Mouse (Mus musculus) mature B cell (primary cell): ENCODE data around the gene Epb41l2.

Source experiments
- in situ Hi-C: fragments of 300-500 bp; cut with MboI; formaldehyde crosslinking; loops from 2 replicates; pipeline ENCODE4 v1.14.3; 2019

The Epb41l2 gene

DNA sequence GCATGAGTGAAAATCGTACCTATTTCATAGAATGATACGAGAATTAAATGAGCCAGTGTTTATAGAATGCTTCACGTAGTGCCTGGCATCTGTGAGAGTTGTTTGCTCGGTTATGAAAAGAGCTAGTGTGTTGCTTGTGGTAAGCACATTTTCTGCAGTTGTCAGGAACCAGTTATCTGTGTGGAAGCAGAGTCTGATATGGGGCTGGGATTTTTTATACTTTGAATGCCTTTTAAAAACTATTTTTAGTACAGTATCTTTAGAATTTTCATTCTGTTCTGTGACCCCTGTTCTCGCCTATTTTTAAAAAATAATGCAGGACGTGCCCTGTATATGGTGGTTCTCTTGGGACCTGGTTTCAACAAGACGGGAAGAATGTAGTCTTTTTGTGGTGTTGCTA is 6.1 kb downstream of the Epb41l2 start:
- in situ Hi-C loops: no loop called here

DNA sequence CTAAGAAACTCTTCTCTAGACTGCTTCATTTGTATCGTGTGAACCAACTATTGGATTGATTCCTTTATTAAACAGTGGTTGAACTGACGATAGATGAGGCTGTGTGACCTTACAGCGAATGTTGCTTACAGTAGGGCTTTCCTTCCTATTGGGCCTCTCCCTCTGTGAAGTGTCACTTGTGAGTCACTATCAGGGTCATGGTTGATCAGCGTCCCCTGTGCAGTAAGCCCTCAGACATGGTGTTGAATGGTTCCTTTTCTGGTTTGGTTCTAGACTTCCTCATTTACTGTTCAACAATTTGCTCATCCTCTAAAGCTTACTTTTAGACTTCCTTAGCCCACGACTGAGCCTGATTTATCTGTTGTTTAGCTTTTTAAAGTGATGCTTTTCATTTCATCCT is 7.1 kb downstream of the Epb41l2 start:
- in situ Hi-C loops: no loop called here

GRCm38 (mm10) chr10:25368928-25369327 is 9.3 kb downstream of the Epb41l2 start:
- in situ Hi-C loops: no loop called here

DNA sequence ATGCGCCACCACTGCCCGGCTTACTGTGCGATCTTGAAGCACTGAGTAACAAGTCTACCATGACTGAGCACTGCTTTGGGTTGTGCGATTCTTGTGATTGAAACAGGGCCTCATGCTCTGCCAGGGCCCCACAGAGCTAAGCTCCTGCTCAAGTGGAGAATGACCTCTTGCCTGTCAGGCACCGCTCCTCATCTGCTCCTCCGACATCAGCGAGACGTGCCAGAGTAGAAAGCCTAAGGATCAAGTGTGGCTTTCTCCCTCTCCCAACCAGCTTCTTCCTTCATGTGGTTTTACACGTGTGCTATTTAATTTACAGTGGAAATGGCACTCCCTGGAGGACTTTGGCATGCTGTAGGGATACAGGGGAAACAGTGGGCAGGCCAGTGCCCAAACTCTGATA is 10.1 kb downstream of the Epb41l2 start:
- in situ Hi-C loops: no loop called here

- in situ Hi-C loops: no loop called here
Measured at GRCm38 (mm10) chr10:25371336-25371735, 11.7 kb downstream of the Epb41l2 start.

DNA sequence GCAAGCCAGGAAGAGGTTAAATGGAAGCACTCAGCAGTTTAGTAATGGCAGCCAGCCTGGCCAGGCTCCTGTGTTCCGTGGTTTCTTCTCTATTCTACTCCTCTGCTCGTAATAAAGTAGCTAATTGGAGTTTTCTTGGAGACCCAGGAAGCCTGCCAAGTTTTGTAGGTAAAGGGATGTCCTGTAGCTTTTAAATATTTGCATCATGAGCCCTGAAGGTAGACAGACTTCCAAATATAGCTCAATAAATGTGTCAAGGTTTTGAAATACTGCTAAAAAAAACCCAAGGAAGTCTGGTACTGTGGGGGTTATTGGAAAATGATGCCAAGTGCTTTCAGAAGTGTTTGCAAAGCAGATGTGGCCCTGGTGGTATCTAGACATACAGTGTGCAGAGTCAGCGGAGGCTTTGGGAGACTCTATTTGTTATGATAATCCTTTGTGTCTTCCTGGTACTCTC is 12.3 kb downstream of the Epb41l2 start:
- in situ Hi-C loops: no loop called here

GRCm38 (mm10) chr10:25372510-25373148 is 13.0 kb downstream of the Epb41l2 start:
- in situ Hi-C loops: no loop called here

GRCm38 (mm10) chr10:25375036-25375435 is 15.4 kb downstream of the Epb41l2 start:
- in situ Hi-C loops: no loop called here

- in situ Hi-C loops: no loop called here
Measured at GRCm38 (mm10) chr10:25380746-25381481, 21.3 kb downstream of the Epb41l2 start.

GRCm38 (mm10) chr10:25381951-25382350 is 22.4 kb downstream of the Epb41l2 start:
- in situ Hi-C loops: no loop called here

DNA sequence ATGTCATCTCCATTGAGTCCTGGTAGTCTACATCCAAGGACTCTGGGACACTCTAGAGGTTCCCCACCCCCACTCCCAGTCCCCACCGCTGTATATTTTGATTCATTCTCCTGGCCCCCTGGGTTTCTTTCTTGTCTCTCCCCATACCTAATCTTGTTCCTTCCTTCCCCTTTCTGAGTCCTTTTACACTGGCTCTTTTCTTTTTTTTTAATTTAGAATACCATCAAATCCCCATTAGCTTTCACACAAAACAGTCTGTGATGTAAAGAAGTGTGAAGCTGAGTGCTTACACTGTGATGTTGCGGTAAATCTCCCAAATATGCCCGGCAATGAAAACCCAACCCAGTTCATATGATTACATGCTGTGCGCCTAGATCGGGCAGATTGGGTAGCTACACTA is 23.6 kb downstream of the Epb41l2 start:
- in situ Hi-C loops: no loop called here

DNA sequence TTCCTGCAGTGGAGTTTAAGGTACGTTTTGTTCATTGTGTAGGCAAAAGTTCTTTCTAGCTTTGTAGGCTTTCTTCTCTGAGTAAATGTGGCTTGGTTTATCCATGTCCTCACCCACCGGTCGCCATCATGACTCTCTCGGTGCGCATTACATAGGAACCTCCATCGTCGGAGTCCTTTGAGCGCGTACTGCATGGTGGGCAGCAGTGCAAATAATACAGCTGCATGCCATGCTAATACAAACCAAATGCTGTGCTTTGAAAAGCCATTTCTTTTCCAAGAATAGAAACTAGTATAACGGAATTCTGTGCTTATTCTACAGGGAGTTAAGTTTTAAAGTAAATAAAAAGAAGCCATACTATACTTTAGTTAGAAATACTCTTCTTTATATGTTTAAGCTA is 24.8 kb downstream of the Epb41l2 start:
- in situ Hi-C loops: no loop called here

DNA sequence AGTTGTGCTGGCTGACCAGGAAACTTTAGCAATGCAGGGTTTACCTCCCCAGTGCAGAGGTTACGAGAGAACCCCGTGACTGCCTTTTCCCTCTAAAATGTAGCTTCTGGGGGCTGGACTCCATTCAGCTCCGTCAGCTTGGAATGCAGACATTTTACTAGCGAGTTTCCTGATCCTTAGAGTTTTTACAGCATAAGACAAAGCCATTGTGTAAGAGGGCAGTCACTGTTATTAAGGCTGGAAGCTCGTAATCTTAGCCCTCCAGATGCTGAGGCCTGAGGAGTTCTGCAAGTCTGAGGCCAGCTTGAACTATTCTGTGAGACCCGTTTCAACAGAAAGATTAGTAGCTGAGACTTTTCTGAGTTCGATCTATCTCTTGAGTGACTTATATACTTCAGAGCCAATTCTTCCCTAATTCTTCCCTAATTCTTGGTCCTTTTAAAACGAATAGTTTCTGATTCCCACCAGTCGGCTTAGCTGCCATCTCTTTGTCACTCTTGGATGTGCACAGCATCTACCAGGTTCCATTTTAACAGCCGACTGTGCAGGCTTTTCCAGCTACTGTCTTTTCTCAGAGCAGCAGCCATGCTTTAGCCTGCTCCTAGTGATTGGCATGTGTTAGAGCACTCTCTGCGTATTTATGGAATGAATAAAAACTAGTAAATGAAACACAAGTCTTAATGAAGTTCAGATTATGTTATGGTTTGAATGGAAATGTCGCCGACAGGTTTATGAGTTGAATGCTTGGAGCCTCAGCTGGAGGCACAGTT is 26.4 kb downstream of the Epb41l2 start:
- in situ Hi-C loops: no loop called here

DNA sequence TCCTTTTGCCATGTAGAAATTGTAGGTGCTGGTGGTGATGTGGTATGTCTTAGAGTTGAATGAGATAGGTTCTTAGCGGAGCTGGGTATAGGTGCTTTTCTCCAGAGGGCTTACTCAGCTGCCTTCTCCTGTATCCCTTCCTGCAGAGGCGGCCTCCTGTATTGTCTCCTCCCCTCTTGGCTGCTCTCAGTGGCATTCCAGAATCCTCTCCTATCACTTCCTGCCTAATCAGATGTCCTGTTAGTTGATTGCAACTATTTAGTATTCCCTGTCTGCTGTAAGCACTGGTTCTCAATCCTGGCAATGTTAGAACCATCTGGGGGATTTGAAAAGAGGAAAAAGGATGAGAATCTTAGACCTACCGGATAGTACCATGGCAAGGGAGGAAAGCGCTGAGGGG is 27.3 kb downstream of the Epb41l2 start:
- in situ Hi-C loops: no loop called here

GRCm38 (mm10) chr10:25387268-25387667 is 27.7 kb downstream of the Epb41l2 start:
- in situ Hi-C loops: no loop called here

DNA sequence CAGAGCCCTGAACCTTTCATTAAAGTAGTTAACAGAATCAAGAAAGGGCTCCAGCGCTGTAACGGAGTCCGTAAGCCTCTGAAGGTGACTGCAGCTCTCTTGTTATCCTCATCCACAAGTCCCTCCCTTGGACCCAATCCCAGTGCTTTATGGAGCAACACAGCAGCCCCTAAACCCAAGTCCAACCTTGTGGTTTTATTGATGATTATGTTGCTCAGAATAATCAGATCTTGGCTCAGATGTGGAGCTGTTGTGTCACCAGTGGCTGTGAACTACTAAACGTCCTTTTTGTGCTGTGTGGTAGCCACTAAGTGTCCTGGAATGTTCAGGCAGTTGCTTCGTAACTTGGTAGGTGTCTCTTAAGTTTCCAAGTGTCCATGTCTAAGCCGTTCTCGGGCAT is 33.2 kb downstream of the Epb41l2 start:
- in situ Hi-C loops: no loop called here

DNA sequence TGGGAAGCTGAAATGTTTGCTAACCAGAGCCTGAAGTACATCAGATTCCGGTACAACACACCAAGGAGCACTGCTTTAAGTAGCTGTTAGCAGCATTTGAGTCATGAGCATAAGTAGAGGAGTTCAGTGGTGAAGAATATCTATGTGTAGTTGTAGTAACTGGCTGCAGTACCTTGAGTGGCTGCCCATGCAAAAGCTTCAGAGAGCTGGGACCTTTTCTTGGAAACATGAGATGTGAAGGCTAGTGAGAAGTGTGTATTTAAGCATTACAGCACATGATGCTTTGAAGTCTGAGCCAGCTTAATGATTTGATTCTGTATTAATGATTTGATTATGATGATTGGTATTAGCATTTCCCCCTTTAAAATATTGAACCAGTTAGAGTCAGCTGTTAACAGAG is 34.1 kb downstream of the Epb41l2 start:
- in situ Hi-C loops: no loop called here

DNA sequence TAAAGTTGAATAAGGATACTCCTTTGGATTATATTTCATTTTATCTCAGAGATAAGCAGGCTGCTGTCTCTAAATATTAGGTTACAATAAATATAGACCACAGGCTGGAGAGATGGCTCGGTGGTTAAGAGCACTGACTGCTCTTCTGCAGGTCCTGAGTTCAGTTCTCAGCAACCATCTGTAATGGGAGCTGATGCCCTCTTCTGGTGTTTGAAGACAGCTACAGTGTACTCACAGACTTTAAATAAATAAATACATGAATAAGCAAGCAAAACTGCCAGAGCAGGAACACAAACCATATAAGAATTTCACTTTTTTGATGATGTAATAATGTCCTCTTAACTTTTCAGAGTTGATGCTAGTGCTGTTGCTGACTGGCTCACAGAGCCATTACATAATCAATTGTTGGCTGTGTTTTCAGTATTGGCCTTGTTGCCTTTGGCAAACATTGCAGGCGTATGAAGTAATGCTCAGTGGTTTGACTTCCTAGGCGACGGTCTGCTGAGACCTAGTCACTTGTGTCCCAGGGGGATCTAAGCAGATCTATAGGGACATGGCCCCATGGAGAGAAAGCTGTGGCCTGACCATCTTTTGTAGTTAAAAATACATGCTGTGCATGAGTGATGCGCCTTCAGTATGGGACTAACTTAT is 35.8 kb downstream of the Epb41l2 start:
- in situ Hi-C loops: no loop called here

- in situ Hi-C loops: no loop called here
Measured at GRCm38 (mm10) chr10:25396859-25397258, 37.3 kb downstream of the Epb41l2 start.

- in situ Hi-C loops: no loop called here
Measured at GRCm38 (mm10) chr10:25397767-25398690, 38.4 kb downstream of the Epb41l2 start.

DNA sequence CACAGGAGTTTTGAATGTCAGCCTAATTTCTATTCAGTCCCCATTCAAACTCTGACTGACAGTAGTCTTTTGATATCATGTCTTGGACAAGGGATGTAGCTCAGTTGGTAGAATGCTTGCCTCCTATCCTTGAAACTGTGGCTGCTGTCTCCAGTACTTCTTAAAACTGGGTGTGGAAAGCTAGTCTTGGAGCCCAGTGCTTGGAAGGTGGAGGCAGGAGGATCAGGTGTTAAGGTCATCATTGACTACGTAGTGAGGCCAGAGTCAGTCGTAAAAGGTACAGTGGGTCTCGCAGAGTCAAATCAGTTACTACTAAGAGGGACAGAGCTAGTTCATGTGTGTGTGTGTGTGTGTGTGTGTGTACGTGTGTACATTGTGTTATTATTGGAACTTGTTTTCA is 39.4 kb downstream of the Epb41l2 start:
- in situ Hi-C loops: no loop called here
